Mouse (Mus musculus) testis, adult 2 months (tissue): ENCODE measurements around the gene Atoh1.

Source experiments
- CTCF ChIP-seq: fragments of 200-500 bp; IDR thresholded peaks from 2 replicates; pipeline ENCODE4 v1.5.1; 2012; ENCODE audit warnings: low read depth, mild to moderate bottlenecking, inconsistent platforms, low read length, moderate library complexity; ENCODE audit not compliant: control insufficient read depth, insufficient read depth, insufficient replicate concordance
- POLR2A ChIP-seq: fragments of 200-500 bp; IDR thresholded peaks from 2 replicates; pipeline ENCODE4 v1.6.1; 2012; ENCODE audit warnings: low read depth, mild to moderate bottlenecking, inconsistent platforms, low read length, moderate library complexity; ENCODE audit not compliant: control insufficient read depth

GRCm38 (mm10) chr6:64736317-64736716 is 7.4 kb downstream of the Atoh1 start:
- TF ChIP-seq CTCF = no peak
- no peak for TF ChIP-seq POLR2A
